Mouse (Mus musculus) midbrain, postnatal 0 days (tissue): ENCODE measurements at regions not wholly inside any gene's neighbourhood (a gene's known extent, or its start where the extent isn't known, plus 50 kb on each side); places are given as distances from the start of the nearest gene placed in this dataset.

Source experiments
- ATAC-seq: fragments of 200-750 bp; cut with Nextera tagmentation; 2 replicates; pipeline ENCODE4 v1.8.0; 2017; ENCODE audit warnings: moderate number of reproducible peaks, mild to moderate bottlenecking, moderate TSS enrichment, moderate library complexity; ENCODE audit not compliant: low FRiP score
- DNase-seq: peaks from one replicate; pipeline ENCODE4 v3.0.0-alpha.2; 2015; ENCODE audit warnings: low spot score
- H3K27ac ChIP-seq: fragments of 300-500 bp; sonication (generic); 2 replicates; pipeline ENCODE4 v1.5.1; 2014; ENCODE audit warnings: low read depth, mild to moderate bottlenecking, low read length, mixed read lengths
- H3K27me3 ChIP-seq: fragments of 300-500 bp; sonication (generic); 2 replicates; pipeline ENCODE4 v1.6.1; 2014; ENCODE audit warnings: low read length, control low read depth, mixed read lengths; ENCODE audit not compliant: insufficient read depth
- H3K36me3 ChIP-seq: fragments of 300-500 bp; sonication (generic); 2 replicates; pipeline ENCODE4 v1.6.1; 2014; ENCODE audit warnings: low read length, control low read depth, mixed read lengths; ENCODE audit not compliant: insufficient read depth
- H3K4me1 ChIP-seq: fragments of 300-500 bp; sonication (generic); 2 replicates; pipeline ENCODE4 v1.6.1; 2014; ENCODE audit warnings: mild to moderate bottlenecking, control low read depth, antibody characterized with exemption, low read length, mixed read lengths; ENCODE audit not compliant: insufficient read depth
- H3K4me2 ChIP-seq: fragments of 300-500 bp; sonication (generic); 2 replicates; pipeline ENCODE4 v1.6.1; 2014; ENCODE audit warnings: low read depth, mild to moderate bottlenecking, low read length, mixed read lengths; ENCODE audit not compliant: poor library complexity, severe bottlenecking
- H3K4me3 ChIP-seq: fragments of 300-500 bp; sonication (generic); 2 replicates; pipeline ENCODE4 v1.5.1; 2014; ENCODE audit warnings: low read depth, mild to moderate bottlenecking, low read length, moderate library complexity
- H3K9ac ChIP-seq: fragments of 300-500 bp; sonication (generic); replicated peaks from 2 replicates; pipeline ENCODE4 v1.6.1; 2014; ENCODE audit warnings: mild to moderate bottlenecking, low read length, moderate library complexity, mixed read lengths; ENCODE audit not compliant: poor library complexity, severe bottlenecking
- H3K9me3 ChIP-seq: fragments of 300-500 bp; sonication (generic); 2 replicates; pipeline ENCODE4 v1.6.1; 2016; ENCODE audit warnings: low read length, control low read depth
- CTCF ChIP-seq: IDR thresholded peaks from 2 replicates; pipeline ENCODE4 v1.5.1; 2016; ENCODE audit warnings: antibody characterized with exemption, mild to moderate bottlenecking
- WGBS: fragments of 180-500 bp; shearing (Covaris S2); extraction: QIAGEN DNeasy Blood & Tissue Kit; methylation state at CpG from one replicate; pipeline ENCODE4 v1.1.7; 2014; 5-methylcytosine and 5-hydroxymethylcytosine counted together

DNA sequence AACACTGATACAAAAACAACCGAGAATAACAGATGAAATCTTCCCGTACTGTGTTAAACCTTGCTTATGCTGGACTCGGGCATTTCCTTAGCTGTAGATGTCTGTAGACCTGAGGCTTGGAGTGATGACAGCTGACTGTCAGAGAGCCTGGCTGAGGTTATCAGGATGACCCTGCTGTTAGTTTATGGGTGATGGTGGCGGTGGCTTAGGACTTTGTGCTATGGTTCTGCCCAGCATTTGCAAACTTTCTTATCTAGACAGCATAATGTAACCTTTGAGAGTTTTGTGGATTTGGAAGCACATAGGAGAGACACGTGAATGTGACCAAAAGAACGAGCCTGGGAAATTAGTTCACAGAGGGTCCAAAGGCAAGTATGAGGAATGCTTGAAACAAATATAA is 239.1 kb upstream of the Ccdc122 start:
- no peak for TF ChIP-seq CTCF
- no peak overlapping the region for H3K9ac ChIP-seq
- ATAC-seq (no peak), DNase-seq (no peak)
- H3K36me3 ChIP-seq = no peaks in the 10 kb centered on the region
- no peak overlapping the region for H3K27ac ChIP-seq
- H3K4me2 ChIP-seq = no peak overlapping the region
- H3K4me1 ChIP-seq = peaks cover 8% of the 10 kb centered on the region; the same call in 1 of the 2 replicates
- 86% methylated on average over 6 of the region's 6 CpGs for WGBS
- no peak overlapping the region for H3K4me3 ChIP-seq
- H3K9me3 ChIP-seq = no peaks in the 10 kb centered on the region
- H3K27me3 ChIP-seq = no peaks in the 10 kb centered on the region

DNA sequence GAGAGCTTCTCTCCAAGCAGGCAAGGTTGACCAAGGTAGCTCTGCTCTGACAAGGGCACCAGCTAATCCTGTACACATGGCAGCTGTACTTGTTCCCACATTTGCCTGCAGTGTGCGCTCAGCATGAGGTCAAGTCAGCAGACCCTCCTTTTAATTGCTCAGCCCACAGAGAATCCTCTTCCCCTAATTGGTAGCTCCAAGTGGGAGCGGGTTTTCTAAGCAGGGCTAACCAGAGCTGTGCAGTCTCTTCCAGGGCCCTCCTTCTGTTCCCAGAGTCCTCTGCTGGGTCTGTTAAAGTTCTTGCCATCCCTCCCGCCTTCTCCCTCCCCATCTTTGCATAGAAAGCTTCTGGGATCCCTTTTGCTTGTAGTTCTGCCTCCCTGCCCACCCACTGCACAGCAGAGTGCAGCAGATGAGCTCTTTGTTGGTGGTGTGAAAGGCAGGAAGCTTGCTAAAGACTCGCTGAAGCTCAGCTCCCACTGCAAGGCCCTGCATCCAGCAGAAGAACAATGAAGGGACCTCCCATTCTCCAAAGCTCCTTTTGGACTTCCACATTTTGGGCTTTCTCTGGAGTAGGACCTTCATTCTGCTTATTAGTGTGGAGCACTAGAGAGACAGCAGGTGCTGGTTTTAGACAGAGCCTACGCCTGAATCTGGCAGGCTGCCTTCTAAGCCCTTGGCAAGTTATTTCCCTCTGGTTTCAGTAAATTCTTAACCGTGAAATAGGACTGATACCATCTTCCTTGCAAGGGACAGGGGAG is 235.3 kb upstream of the Serp2 start:
- no peak overlapping the region for H3K4me2 ChIP-seq
- H3K27ac ChIP-seq = 0 out of 2 replicates have a peak overlapping the region, but pooled peaks have one; percentile 19
- H3K4me3 ChIP-seq = no peak overlapping the region
- no peak overlapping the region for H3K9ac ChIP-seq
- no peaks in the 10 kb centered on the region for H3K36me3 ChIP-seq
- ATAC-seq (no peak), DNase-seq (peak; percentile 62)
- H3K9me3 ChIP-seq = no peaks in the 10 kb centered on the region
- 15% methylated on average over 6 of the region's 6 CpGs for WGBS
- H3K4me1 ChIP-seq = peaks cover 15% of the 10 kb centered on the region
- H3K27me3 ChIP-seq = no peaks in the 10 kb centered on the region
- TF ChIP-seq CTCF = 0 out of 2 replicates have a peak, but pooled peaks have one; percentile 2

DNA sequence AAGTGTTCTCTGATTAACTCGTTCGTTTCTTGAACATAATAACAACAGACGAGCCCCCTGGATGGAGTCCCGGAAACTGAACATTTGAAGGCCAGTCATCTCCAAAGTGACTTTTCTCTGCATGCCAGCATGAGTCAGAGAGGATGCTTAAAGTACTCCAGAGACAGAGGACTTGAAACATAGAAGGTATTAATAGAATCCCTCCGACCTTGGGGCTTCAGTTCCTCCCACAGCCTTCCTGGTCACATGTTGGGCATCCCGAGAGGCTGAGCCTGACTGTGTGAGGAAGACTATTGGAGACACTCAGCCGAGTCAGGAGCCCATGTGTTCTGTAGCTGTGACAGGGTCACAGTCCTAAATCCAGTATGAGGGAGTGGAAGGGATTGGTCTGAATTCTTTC is 232.7 kb upstream of the Serp2 start:
- H3K27ac ChIP-seq = no peak overlapping the region
- WGBS = 71% methylated on average over 7 of the region's 7 CpGs
- no peak overlapping the region for H3K4me2 ChIP-seq
- H3K36me3 ChIP-seq = no peaks in the 10 kb centered on the region
- no peaks in the 10 kb centered on the region for H3K9me3 ChIP-seq
- no peak overlapping the region for H3K4me3 ChIP-seq
- DNase-seq = no peak
- H3K4me1 ChIP-seq = peaks cover 7% of the 10 kb centered on the region
- ATAC-seq = no peak
- H3K9ac ChIP-seq = no peak overlapping the region
- no peaks in the 10 kb centered on the region for H3K27me3 ChIP-seq
- TF ChIP-seq CTCF = no peak

DNA sequence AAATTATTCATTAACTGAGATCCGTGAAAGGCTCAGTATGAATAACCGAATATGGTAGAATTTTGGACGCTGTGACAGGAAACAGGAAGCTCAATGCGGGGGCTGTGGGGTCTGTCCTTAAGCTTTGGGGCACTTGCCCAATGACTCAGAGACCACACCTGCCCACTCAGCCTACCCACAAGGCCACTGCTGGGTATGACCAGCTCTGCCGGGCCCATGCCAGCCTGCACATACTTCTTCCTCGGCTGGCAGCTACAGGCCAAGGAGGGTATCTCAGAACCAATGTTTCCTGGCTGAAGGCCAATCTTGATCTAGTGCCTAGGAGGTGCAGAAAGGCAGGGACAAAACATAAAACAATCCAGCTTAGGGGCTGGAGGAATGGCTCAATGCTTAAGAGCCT is 230.9 kb upstream of the Serp2 start:
- DNase-seq = no peak

GRCm38 (mm10) chr14:76786214-76786613 is 229.5 kb upstream of the Serp2 start:
- no peak for TF ChIP-seq CTCF
- no peaks in the 10 kb centered on the region for H3K36me3 ChIP-seq

More for the DNA sequence above, 230.9 kb upstream of the Serp2 start:
- Histone ChIP-seq H3K4me2 (no peak overlapping the region), H3K4me1 (peaks cover 7% of the 10 kb centered on the region), H3K4me3 (no peak overlapping the region), H3K36me3 (no peaks in the 10 kb centered on the region), H3K27ac (no peak overlapping the region), H3K9me3 (no peaks in the 10 kb centered on the region), H3K27me3 (no peaks in the 10 kb centered on the region), H3K9ac (no peak overlapping the region)
- no peak for ATAC-seq
- WGBS = 84% methylated on average over 6 of the region's 6 CpGs
- no peak for TF ChIP-seq CTCF

DNA sequence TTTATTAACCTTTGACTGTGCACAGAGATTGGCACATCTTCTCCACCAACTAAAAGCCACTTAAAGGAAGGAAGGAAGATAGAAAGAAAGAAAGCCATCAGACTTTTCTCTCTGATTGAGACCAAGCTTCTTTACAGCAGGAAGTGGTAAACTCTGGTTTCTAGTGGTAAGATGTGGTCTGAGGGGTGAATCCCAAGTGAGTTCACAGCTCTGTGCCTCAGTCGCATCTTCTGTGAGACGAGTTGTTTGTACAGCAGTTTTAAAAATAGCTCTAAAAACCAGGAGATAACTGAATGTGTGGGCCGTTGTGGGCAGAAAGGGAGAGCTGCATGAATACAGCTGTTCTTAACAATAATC is 224.8 kb upstream of the Serp2 start:
- ATAC-seq = no peak
- Histone ChIP-seq H3K36me3 (no peaks in the 10 kb centered on the region), H3K4me3 (no peak overlapping the region), H3K4me2 (no peak overlapping the region), H3K9ac (no peak overlapping the region), H3K27me3 (no peaks in the 10 kb centered on the region), H3K9me3 (no peaks in the 10 kb centered on the region), H3K4me1 (no peaks in the 10 kb centered on the region), H3K27ac (no peak overlapping the region)
- no peak for TF ChIP-seq CTCF
- WGBS = 69% methylated on average over 3 of the region's 3 CpGs
- DNase-seq = no peak

More at GRCm38 (mm10) chr14:76786214-76786613, 229.5 kb upstream of the Serp2 start:
- Histone ChIP-seq H3K9me3 (no peaks in the 10 kb centered on the region), H3K4me2 (no peak overlapping the region), H3K27ac (no peak overlapping the region), H3K27me3 (no peaks in the 10 kb centered on the region), H3K9ac (no peak overlapping the region), H3K4me1 (no peaks in the 10 kb centered on the region), H3K4me3 (no peak overlapping the region)
- DNase-seq (no peak), ATAC-seq (no peak)
- 83% methylated on average over 4 of the region's 4 CpGs for WGBS
